Mouse (Mus musculus) liver, adult 2 months (tissue): ENCODE data around the gene Fgf18. TPM values are rescaled to one million over a fixed set of nuclear protein-coding genes. Genes with fewer than 3 reads are reported as not detected.

Experiments
- DNase-seq: peaks from one replicate; pipeline ENCODE4 v3.0.0-alpha.2; 2011; ENCODE audit warnings: low read depth, low spot score; ENCODE audit errors: extremely low read depth
- H3K27ac ChIP-seq: fragments of 200-500 bp; replicated peaks from 2 replicates; pipeline ENCODE4 v1.5.1; 2012; ENCODE audit warnings: low read depth, mild to moderate bottlenecking, control low read depth, inconsistent platforms, low read length; ENCODE audit not compliant: insufficient read depth
- H3K27me3 ChIP-seq: fragments of 200-500 bp; 2 replicates; pipeline ENCODE4 v1.6.1; 2012; ENCODE audit warnings: mild to moderate bottlenecking, moderate library complexity, low read length, inconsistent platforms; ENCODE audit not compliant: control insufficient read depth, insufficient read depth
- H3K36me3 ChIP-seq: fragments of 200-500 bp; 2 replicates; pipeline ENCODE4 v1.6.1; 2012; ENCODE audit warnings: low read length, inconsistent platforms; ENCODE audit not compliant: control insufficient read depth, insufficient read depth
- H3K4me1 ChIP-seq: fragments of 200-500 bp; 2 replicates; pipeline ENCODE4 v1.6.1; 2011; ENCODE audit warnings: low read length; ENCODE audit not compliant: control insufficient read depth, insufficient read depth
- H3K4me3 ChIP-seq: fragments of 200-500 bp; 2 replicates; pipeline ENCODE4 v1.5.1; 2011; ENCODE audit warnings: low read depth, mild to moderate bottlenecking, control low read depth, low read length, moderate library complexity; ENCODE audit not compliant: insufficient read depth
- H3K79me2 ChIP-seq: fragments of 200-500 bp; 2 replicates; pipeline ENCODE4 v1.6.1; 2012; ENCODE audit warnings: inconsistent platforms, mild to moderate bottlenecking, low read length, moderate library complexity; ENCODE audit not compliant: control insufficient read depth, insufficient read depth
- H3K9ac ChIP-seq: fragments of 200-500 bp; 2 replicates; pipeline ENCODE4 v1.6.1; 2012; ENCODE audit warnings: low read depth, mild to moderate bottlenecking, control low read depth, inconsistent platforms, low read length
- CTCF ChIP-seq: fragments of 200-500 bp; IDR thresholded peaks from 2 replicates; pipeline ENCODE4 v1.5.1; 2011; ENCODE audit warnings: low read depth, low read length, control low read depth
- POLR2A ChIP-seq: fragments of 200-500 bp; IDR thresholded peaks from 2 replicates; pipeline ENCODE4 v1.6.1; 2011; ENCODE audit warnings: low read length, control low read depth; ENCODE audit not compliant: insufficient read depth; ENCODE audit errors: extremely low read depth
- WGBS: fragments of 180-500 bp; shearing (Covaris S2); methylation state at CpG from one replicate; pipeline ENCODE4 v1.1.7; 2018; 5-methylcytosine and 5-hydroxymethylcytosine counted together
- polyA plus RNA-seq: library from polyadenylated mRNA; depleted of rRNA; stranded (reverse); fragments of >200 nt; gene quantifications from 2 replicates; pipeline ENCODE4 v1.2.3, GENCODE M21; 2012
- total RNA-seq: library from RNA; depleted of rRNA; stranded (reverse); fragments of >200 nt; gene quantifications from 2 replicates; pipeline ENCODE4 v1.2.3, GENCODE M21; 2014

Fgf18 gene
- total and polyA plus RNA-seq, 2 experiments, result not detected

- no peaks in the 10 kb centered on the region for H3K79me2 ChIP-seq
- no peaks in the 10 kb centered on the region for H3K27me3 ChIP-seq
- no peak for DNase-seq
- H3K9ac ChIP-seq, result no peak overlapping the region
- no peaks in the 10 kb centered on the region for H3K4me1 ChIP-seq
- H3K4me3 ChIP-seq, result no peak overlapping the region
- H3K36me3 ChIP-seq, result peaks cover 50% of the 10 kb centered on the region
- 76% methylated on average over 3 of the region's 3 CpGs for WGBS
- no peak for TF ChIP-seq POLR2A
- H3K27ac ChIP-seq, result no peak overlapping the region
These were observed 7.3 kb upstream of the Fgf18 start for GRCm38 (mm10) chr11:33154459-33154858.

DNA sequence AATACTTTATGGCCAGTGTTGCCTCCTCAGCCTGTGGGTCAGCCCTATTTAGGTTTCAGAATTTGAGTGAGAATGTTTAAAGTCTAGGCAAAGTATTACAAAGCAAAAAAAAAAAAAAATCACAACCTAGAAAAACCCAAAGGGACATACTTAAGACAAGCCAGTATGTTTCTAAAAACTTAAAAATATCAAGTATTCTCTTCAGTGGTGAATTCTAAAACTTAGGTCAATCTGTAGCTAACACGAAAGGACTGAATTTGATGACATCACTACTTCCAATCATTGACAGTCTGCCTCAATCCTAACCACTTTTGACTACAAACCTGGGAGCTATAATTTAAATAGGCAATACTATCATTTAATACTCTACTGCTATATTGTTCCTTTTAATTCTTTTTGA, 5.8 kb upstream of the Fgf18 start:
- 96% methylated on average over 1 of the region's 1 CpGs for WGBS
- peaks cover 3% of the 10 kb centered on the region; the same call in 1 of the 2 replicates for H3K4me1 ChIP-seq
- no peak overlapping the region for H3K4me3 ChIP-seq
- 0 out of 2 replicates have a peak, but pooled peaks cover 2% of the 10 kb centered on the region for H3K27me3 ChIP-seq
- peaks cover 46% of the 10 kb centered on the region for H3K36me3 ChIP-seq
- no peak overlapping the region for H3K9ac ChIP-seq
- H3K27ac ChIP-seq, result no peak overlapping the region
- no peaks in the 10 kb centered on the region for H3K79me2 ChIP-seq
- no peak for DNase-seq
- TF ChIP-seq POLR2A (no peak), CTCF (no peak)

GRCm38 (mm10) chr11:33151780-33152145, 4.6 kb upstream of the Fgf18 start:
- Histone ChIP-seq H3K9ac (no peak overlapping the region), H3K4me3 (no peak overlapping the region), H3K36me3 (peaks cover 38% of the 10 kb centered on the region), H3K4me1 (peaks cover 6% of the 10 kb centered on the region; the same call in 1 of the 2 replicates), H3K79me2 (no peaks in the 10 kb centered on the region), H3K27ac (no peak overlapping the region), H3K27me3 (peaks cover 13% of the 10 kb centered on the region)
- WGBS, result 83% methylated on average over 4 of the region's 4 CpGs
- no peak for DNase-seq
- TF ChIP-seq CTCF, result no peak
- TF ChIP-seq POLR2A, result no peak

DNA sequence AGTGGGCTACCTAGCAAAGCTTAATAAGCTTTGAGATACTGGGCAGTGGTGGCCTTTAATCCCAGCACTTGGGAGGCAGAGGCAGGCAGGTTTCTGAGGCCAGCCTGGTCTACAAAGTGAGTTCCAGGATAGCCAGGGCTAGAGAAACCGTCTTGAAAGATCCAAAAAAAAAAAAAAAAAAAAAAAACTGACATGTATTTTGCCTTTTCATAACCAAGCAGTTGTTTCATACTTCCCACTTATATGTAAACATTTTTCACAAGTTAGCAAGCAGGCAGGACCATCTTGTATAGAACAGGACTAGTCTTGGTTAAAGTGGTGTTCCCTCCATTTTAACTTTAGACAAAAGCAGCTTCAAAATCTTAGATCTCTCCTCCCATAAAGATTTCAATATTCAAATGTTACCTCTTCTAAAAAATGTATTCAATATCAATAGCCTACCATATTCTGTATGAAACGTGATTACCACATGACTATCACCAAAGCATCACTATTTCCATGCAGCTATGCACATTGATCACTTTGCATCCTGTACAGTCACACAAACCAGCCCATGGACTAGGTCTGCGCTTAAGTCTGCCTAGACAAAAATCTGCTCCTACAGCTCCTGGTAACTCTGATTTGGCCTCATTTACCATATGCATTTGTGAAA, 4.1 kb upstream of the Fgf18 start:
- H3K4me1 ChIP-seq, result peaks cover 6% of the 10 kb centered on the region; the same call in 1 of the 2 replicates
- TF ChIP-seq POLR2A (no peak), CTCF (no peak)
- 88% methylated on average over 3 of the region's 3 CpGs for WGBS
- peaks cover 16% of the 10 kb centered on the region for H3K27me3 ChIP-seq
- H3K27ac ChIP-seq, result no peak overlapping the region
- no peak overlapping the region for H3K4me3 ChIP-seq
- no peak for DNase-seq
- H3K9ac ChIP-seq, result no peak overlapping the region
- no peaks in the 10 kb centered on the region for H3K79me2 ChIP-seq
- H3K36me3 ChIP-seq, result peaks cover 34% of the 10 kb centered on the region

- Histone ChIP-seq H3K27me3 (peaks cover 19% of the 10 kb centered on the region), H3K4me1 (peaks cover 6% of the 10 kb centered on the region; the same call in 1 of the 2 replicates), H3K36me3 (peaks cover 29% of the 10 kb centered on the region), H3K79me2 (no peaks in the 10 kb centered on the region), H3K4me3 (no peak overlapping the region), H3K27ac (no peak overlapping the region), H3K9ac (no peak overlapping the region)
- TF ChIP-seq CTCF (no peak), POLR2A (no peak)
- no peak for DNase-seq
These were observed 3.2 kb upstream of the Fgf18 start for GRCm38 (mm10) chr11:33150364-33150763.

- Histone ChIP-seq H3K79me2 (no peaks in the 10 kb centered on the region), H3K4me1 (peaks cover 6% of the 10 kb centered on the region; the same call in 1 of the 2 replicates), H3K27me3 (peaks cover 22% of the 10 kb centered on the region), H3K9ac (no peak overlapping the region), H3K4me3 (no peak overlapping the region), H3K36me3 (peaks cover 25% of the 10 kb centered on the region), H3K27ac (no peak overlapping the region)
- DNase-seq, result no peak
- TF ChIP-seq CTCF (no peak), POLR2A (no peak)
These were observed 2.3 kb upstream of the Fgf18 start for GRCm38 (mm10) chr11:33149453-33149852.
